Mouse (Mus musculus) ovary, postnatal 36 days (tissue): ENCODE measurements around the gene Grip1.

Experiments
- DNase-seq: peaks from one replicate; pipeline ENCODE4 v3.0.0; 2022; ENCODE audit warnings: low spot score, mixed read lengths

Gene Grip1

DNA sequence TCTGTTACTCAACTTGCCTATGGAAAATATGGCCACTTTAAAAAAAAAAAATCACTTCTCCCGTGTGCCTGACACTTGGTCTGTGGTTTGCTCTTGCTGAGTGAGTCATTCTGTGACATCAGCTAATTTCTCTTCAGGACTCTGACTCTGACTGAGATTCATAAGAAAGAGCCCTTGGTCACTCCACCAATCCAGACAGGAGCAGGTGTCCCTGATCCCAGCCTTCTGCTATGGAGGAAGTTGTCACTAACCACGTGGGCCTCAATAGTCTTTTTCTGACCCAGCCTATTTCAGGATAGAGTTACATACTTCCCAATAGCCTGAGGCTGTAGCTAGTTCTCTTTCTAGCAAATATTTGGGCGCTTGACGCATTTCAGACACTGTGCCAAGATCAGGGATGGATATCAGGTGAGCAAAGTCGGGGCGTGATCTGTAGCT lies 298.8 kb downstream of the Grip1 start:
- DNase-seq: no peak

DNA sequence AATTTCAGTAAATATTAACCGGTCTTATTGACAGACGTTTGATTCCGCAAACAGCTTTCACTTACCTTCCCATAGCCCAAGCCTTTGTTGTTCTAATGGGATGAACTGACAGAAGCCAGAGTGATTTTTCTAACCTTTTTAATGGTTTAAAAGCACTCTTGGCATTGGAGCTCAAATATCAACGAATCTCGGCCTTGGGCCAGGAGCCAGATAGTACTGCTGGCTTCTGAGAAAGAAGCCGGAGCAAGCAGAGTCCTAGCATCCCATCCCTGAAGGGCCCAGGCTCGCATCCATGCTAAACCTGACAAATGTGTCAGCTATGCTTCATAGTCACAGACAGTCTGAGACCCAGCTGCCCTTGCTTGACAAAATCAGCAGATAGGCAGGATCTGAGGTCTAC lies 302.6 kb downstream of the Grip1 start:
- no peak for DNase-seq

DNA sequence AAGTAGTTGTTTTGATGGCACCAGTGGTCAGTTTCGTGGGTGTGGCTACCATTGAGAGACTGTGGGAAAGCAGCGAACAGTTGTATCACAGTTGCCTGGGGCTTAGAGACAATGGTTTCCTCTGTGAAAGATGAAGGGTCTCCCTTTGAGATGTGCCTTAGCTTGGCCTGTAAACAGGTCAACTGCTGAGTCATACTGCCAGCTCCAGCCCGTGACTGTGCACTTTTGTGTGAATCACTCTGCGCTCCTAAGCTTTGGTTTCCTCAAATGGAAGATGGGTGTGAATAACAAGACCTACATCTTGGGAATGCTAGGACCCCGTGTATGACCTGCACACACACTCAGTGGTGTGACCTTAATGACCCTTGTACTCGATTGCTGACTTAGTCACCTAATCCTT lies 303.6 kb downstream of the Grip1 start:
- no peak for DNase-seq

DNA sequence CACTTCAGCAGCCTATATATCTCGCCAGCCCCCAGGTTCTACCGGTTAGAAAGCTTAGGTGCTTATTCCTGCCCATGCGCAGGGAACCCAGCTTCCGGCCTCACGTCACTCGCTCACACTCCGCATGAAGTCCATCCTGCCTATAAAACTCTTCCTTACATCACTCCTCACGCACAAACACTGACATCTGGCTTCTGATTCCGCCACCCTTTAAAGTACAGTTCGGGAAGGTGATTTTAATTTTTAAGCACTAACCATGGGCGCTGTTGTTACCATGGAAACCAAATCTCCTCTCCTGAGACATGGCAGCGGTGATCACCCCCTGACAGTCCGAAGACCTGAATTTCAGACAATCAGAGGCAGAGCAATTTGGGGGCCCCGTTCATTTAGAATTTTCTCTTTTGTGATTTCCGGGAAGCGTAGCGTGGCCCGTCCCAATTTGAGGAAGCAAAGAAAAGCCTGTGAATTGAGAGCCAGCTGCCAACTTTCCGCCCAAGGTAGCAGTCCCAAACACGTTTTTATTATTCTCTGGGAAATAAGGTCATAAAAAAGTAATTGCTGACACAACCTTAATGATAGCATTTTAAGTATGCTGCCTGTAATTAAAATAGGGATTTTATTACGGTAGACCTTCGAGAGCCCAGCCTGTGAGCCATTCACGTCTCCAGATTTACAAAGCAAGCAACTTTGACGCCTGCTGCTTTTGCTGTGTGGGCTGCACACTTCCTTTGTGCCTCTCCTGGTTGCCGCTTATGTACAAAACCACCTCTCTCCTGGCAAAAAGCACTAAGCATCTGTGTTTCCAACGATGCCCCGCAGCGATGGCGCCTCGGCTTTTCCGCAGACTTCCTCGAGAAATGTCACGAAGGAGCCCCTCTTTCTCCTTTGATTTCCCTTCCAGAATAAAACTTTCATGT lies 308.1 kb downstream of the Grip1 start:
- no peak for DNase-seq

DNA sequence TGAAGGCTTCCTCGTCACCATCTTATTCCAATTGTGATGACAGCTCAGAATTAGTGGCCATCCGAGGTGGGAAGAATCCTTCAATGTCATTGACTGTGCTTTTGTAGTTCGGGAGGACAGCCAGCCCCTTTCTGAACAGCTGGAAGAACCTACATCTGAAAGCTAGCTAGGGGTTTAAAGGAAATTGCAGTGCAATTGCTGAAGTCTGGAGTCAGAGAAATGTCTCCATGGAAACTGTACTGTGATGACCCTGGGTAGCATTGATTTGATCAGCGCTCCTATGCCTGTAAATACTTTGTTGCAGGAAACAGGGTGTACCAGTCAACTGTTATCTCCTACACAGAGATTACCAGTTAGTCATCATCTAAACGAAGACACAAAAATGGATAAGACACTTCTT lies 325.2 kb downstream of the Grip1 start:
- no peak for DNase-seq

DNA sequence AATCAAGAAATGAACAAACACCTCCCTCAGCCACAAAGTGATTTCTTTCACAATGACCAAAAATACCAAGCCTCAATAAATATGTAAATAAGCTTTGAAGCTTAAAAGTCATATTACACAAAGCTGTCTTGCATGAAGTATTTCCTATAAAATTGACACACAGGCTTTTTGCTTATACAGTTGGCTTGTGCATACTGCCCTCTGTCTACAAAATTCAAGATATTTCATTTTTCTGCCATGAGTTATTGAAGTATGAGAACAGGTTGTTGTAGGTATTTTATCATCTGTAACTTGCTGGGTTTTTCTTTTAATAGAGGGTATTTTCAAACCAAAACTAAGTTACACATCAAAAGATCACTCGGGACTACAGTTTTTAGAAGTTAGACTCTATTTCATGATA lies 326.0 kb downstream of the Grip1 start:
- DNase-seq: no peak

DNA sequence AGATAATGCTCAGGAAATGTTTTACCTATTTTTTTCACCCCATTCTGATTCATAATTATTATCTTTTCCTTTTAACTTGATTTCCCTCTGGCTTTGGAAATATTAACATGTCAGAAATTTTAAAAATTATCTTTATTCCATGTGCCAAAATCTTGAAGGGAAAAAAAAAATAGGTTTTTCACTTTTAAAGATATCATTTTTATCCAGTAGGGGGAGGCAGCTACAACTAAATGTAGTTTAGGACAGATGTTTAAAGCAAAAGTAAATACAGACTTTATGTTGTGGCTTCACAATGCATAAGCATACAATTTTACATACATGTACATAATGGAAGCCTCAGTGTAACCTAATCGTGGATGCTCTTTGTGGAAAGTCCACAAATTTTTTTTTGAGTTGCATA lies 336.9 kb downstream of the Grip1 start:
- DNase-seq: no peak

DNA sequence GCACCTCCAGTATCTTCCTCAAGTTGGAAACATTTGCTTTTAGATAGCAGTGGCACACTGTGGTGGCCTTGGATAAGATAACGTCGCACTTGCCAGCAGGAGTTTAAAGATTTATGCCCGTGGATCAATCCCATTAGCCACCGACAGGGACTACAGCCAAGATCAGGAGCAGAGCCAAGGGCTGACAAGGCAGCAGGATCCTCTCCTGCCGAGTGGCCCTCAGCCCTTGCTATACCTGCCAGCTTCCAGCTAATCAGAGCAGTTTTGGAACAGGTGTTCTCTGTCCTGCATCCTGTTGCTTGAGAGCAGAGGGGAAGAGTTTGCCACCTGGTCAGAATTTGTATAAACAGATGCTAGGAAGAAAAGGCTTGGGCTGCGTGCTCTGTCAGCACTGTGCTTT lies 348.8 kb downstream of the Grip1 start:
- no peak for DNase-seq

DNA sequence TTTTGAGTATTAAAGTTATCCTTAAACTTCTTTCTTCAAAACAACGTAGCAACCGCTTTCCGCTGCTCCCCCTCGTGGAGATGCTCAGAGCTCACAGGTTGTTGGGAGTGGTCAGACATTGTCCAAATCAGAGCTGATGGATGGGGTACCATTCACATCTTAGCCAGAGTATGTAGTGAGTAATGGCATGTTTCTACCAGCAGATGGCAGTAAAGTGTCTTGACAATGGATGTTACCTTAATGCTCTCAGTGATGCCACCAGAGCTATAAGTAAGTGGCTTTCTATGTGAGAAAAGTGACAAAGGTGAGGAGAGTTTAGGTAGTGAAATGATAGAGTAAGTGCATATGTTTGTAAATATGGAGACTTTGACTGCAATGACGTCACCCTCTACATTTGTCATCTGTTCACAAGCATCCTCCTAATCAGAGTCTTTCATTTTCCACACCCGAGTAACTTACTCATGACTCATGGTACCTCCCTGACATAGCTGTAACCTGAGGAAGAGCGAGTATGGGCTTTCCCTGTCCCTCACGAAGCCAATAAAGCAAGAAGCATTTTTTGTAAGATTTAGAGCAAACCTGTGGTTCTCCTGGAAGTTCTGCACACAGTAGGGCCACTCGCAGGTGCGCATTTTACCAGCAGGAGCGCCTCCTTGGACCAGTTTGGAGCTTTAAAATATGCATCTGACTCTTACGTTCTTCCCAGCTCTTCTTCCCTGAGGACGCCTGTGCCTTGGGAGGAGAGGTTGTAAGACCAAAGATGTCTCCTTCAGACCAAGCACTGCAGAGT lies 350.2 kb downstream of the Grip1 start:
- no peak for DNase-seq

DNA sequence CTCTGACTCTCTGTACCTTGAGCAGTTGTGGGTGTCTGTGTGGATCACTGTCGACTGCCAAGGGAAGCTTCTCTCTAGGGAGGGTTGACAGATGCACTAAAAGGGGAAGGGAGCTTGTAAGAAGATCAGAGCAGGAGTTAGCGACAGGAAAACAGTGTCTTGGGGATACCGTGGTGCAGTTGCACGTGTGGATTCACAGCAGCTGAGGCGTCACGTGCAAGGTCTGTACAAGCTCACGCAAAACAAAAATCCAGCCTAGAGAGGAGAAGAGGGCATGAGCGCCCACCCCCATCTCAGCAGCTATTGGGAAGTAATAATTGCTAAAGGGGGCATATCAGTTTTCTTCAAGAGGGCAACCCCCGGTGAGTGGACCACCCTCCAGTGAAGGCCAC lies 350.8 kb downstream of the Grip1 start:
- DNase-seq: no peak

DNA sequence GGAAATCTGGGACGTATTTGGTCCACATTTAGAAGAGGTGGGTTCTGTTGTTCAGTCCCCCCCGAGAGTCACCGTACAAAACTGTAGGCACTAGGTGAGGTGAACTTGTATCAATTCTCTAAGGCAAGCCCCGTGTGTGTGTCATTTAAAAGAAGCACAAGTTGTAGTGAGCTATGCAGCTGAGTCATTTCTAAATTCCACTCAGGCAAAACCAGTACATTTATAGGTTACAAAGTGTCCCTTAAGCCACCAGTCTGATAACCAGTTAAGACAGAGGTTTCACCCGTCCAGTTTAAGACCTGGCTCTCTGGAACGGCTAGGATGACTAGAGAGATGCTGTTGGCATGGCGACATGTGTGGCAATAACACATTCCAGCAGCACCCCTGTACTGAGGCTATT lies 351.5 kb downstream of the Grip1 start:
- DNase-seq: no peak

DNA sequence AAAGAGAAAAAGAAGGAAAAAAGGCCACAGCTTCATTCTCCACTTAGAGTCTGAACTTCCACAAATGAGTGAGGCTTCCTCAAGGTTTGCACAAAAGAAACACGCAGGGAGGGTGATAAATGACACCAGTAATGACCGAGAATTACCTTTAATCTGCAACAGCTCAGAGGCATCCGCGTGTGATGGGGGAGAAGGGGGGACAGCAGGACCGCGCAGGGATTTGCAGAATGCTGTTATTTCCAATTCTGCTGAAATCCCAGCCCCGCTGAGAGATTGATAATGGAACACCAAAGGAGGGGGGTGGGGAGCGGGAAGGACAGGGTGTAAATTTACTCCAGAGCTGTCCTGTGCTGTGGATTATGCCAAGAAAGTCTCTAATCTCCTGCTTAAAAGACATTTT lies 352.5 kb downstream of the Grip1 start:
- DNase-seq: no peak

DNA sequence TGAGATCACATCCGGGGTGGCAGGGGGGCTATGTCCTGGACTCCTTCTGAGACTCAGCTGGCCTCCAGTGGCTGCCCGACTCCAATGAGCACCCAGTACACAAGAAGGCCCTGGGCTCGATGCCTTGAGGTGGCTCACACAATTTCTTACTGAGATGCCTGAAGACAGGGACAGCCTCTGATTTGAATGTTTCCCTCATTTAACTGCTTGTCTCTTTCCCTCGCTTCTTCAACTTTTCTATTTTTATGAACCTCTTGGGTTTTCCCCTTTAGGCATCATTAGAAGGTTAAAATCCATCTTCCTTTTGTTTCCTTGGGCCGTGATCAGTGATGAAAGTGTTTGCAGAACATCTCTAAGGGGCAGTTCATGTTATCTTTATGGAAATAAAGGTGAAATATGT lies 354.8 kb downstream of the Grip1 start:
- no peak for DNase-seq

DNA sequence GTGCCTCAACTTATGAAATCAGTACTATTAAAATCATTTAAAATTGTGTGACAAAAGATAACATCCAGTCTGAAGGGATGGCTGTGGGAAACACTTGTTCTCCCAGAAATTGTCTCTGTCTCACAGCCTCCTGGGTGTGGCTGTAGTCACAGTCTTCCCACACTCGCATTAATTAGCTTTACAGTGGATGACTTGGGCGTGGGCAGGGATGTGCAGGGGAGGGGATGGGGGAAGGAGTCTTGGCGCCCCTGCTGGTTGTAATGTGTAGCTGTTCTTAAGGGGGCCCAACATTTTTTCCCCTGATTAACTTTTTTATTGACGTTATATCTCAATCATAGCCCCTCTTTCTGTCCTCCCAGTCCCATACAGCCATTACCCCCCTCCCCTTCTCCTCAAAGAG lies 360.5 kb downstream of the Grip1 start:
- DNase-seq: no peak

DNA sequence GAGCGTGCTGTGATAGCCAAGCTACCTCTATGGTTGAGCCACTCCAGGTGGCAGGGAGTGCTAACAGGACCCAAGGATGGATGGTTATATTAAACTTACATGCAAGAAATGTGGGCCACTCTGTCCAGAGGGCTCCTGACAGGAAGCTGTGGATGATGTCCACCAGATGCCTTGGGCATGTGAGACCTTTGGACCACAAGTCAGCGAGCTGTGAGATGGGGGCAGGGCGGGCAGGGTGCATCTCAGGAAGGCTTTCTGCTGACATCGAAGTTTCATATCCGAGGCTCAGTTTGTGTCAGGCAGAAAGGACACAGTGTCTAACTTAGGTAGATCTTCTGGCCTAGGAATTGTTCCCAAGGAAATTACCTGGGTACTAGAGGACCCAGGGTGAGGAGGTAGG lies 362.4 kb downstream of the Grip1 start:
- DNase-seq: no peak

DNA sequence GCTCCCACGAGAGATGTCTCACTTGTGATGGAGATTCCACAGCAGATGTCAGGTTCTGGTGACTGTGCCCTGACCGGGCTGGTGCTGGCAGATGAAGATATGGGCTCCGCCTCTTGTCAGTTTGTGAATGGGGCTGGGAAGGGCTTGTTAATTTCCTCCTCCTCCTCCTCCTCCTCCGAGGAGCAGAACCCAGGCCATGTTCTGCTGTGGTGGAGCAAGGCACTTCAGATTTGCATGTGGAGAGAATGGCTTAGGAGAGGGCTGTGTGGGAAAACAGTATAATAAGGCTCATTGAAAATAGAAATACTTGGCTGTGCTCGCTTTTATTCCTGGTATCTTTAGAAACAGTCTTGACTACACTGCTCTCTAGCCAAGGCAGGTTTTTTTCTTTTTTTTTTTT lies 364.8 kb downstream of the Grip1 start:
- no peak for DNase-seq

DNA sequence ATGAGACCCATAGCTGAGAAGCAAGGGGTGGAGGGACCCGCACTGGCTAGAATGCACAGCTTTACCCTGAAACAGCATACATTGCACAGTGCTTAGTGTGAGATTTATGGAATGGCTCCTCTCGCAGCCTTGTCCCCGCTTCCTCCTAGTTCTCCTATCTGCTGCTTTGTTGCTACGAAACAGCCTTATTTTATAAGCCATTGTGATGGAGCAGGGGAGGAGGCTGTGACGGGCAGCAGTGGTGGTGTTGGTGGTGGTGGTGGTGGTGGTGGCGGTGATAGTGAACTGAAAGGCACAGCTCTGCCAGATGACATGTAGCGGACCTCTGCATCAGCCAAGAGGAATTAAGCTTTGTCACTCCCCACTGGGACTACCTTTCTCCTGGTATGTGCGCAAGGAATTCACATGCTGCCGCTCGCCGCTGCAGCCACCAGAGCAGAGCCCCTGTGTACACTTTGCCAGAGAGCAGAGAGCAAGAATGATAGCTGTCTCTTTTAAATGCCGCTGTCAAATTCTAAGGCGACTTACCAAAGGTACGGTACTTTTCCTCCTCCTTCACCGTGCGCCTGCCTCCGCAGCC lies 365.6 kb downstream of the Grip1 start:
- no peak for DNase-seq

DNA sequence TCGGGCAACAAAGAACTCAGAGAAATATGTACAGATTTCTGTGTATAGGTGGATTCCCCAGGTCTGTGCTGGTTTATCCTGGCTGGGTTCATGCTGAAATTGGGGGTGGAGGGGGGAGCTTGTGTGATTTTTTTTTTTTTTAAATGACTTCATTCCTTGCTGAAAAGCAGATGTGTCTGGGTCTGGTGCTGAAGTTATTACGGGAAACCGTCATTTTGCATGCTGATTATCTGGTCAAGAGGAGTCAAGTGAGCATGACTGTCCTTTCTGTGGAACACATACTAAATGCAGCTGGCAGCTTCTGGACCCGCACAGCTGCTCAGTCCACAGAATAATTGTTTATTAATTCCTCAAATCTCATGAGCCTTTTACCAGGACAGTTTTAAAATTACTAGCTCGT lies 366.1 kb downstream of the Grip1 start:
- DNase-seq: no peak

DNA sequence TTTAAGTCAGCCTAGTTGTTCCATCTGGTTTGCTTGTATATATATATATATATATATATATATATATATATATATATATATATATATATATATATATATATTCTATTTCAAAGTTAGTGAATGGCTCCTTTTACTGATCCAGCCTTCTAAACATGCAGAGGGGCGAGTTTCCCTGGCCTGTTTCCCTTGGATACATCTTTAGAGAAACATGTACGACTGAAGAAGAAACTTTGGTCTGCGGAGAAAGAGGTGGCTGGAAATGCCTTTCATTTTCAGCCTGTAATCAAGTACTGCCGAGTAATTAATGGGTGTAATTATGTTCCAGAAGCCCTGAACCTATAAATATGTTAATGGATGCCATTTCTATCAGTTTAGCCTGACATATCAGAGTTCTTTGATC lies 366.8 kb downstream of the Grip1 start:
- DNase-seq: no peak

DNA sequence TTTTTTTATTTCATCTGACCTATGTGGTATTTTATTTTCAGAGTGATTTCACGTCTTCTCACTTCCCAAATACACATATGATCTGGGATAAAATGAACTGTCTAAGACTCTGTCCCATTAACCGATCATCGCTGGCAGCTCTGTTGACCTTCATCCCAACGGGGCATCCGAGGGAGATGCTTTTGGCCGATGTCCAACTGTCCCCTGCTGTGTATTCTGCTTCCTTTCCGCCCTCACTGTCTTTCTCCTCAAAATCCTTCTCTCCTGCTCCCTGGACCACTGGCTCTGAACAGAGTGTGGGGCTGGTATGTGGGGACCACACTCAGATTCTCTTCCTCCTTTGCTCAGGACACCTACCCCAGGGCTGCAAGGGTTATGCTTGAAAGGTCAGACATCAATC lies 370.1 kb downstream of the Grip1 start:
- no peak for DNase-seq

DNA sequence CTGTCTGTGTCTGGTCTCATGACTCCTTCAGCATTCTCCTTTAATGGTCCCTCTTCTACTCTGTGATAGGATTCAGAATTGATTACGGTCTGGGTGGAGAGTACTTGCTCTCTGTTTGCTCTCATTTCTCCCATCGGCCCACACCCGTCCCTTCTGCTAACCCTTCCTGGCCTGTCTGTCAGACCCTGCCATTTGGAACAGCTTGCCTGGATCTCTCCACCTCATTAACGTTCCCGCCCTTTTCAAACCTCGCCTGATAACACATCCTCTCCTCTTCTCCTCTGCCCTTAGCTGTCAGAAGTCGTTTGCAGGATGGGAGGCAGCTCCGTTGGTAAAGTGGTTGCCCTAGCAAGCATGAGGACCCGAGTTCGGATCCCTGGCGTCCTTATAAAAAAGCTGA lies 370.9 kb downstream of the Grip1 start:
- DNase-seq: no peak

DNA sequence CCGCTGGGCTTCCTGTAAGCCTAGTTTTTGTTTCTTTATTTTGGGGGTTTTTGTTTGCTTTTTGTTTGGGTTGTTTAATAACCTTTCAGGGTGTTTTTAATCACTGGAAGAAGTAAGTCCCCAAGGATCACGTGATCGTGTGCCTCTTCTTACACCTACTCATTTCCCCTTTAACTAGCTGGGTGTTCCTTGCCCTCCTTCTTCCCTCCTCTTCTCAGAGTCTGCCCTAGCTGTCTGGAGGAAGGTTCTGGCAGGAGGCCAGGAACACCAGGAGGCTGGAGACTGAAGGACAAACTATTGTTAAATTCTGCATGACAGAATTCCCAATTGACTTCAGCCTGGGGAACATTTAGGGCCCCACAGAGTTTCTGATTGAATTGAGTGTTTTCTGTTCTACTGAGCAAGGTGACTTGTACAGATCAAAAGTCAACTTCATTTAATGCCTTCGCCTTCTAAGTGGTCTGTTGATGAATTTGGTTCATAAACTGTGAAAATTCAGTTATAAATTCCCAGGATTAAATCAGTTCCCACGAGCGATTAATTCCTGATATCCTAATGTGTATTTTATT lies 376.8 kb downstream of the Grip1 start:
- peak; percentile 53 for DNase-seq

DNA sequence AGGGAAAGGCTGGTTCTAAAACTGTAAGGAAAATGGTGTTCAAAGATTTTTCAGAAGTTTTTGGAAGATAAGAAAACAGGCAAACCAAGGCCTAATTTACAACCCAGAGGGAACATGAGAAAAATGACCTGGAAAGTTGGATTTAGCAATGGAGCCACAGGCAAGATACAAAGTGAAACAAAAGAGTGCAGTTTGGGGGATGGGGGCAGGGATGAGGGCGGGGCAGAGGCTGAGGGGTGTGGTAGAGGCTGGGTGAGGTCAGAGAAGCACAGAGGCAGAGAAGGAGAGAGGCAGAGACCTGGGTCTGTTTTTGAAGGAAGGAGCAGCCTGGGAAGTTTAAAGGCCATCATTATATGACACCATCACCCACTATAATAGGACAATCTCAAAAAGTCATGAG lies 377.5 kb downstream of the Grip1 start:
- DNase-seq: no peak
